Mouse (Mus musculus): ENCODE measurements around the gene Dnah6. TPM values are rescaled to one million over a fixed set of nuclear protein-coding genes. Genes with fewer than 3 reads are reported as not detected.

Gene Dnah6
- 0.01 and 0.03 TPM in 2 replicates for polyA plus RNA-seq (2014; fragmentation: Nextera tagmentation; extraction: Ambion mirVana)

GRCm38 (mm10) chr6:73221189-73221957 is at the start of gene Dnah6:
Dnah6 (minus strand) TSS chr6:73221651.
- no peak within 1 kb of the TSS for H3K27ac ChIP-seq (ENCODE audit: low read depth, low read length)
- no peaks in the 10 kb centered on the region for H3K27me3 ChIP-seq (replicated peaks; ENCODE audit: control insufficient read depth, insufficient read depth, low read length)
- no peak within 1 kb of the TSS for H3K9ac ChIP-seq (ENCODE audit: low read depth, low read length)
- peak within 1 kb of the TSS; percentile 74 for H3K4me2 ChIP-seq
- H3K36me3 ChIP-seq (ENCODE audit: control insufficient read depth, insufficient read depth, low read length): no peaks in the 10 kb centered on the region
- H3K4me3 ChIP-seq (ENCODE audit: low read depth, low read length): peak within 1 kb of the TSS; percentile 46
- peak; percentile 97 for ATAC-seq (replicated peaks; ENCODE audit: low FRiP score)
- WGBS: 40% methylated on average over 25 of the region's 25 CpGs
- DNase-seq (ENCODE audit: low spot score): peak; percentile 68
- no peaks in the 10 kb centered on the region for H3K9me3 ChIP-seq (ENCODE audit: control insufficient read depth, low read length)
- 0 out of 2 replicates have a peak, but pooled peaks cover 2% of the 10 kb centered on the region for H3K4me1 ChIP-seq (replicated peaks; ENCODE audit: control insufficient read depth, insufficient read depth, low read length)

GRCm38 (mm10) chr6:73269374-73269773 is 47.9 kb upstream of the Dnah6 start:
- WGBS: 95% methylated on average over 3 of the region's 3 CpGs
- no peak overlapping the region for H3K9ac ChIP-seq (ENCODE audit: low read depth, low read length)
- H3K9me3 ChIP-seq (ENCODE audit: control insufficient read depth, low read length): no peaks in the 10 kb centered on the region
- ATAC-seq (replicated peaks; ENCODE audit: low FRiP score) (no peak), DNase-seq (ENCODE audit: low spot score) (no peak)
- H3K4me2 ChIP-seq: no peak overlapping the region
- H3K4me1 ChIP-seq (replicated peaks; ENCODE audit: control insufficient read depth, insufficient read depth, low read length): no peaks in the 10 kb centered on the region
- no peak overlapping the region for H3K27ac ChIP-seq (ENCODE audit: low read depth, low read length)
- no peaks in the 10 kb centered on the region for H3K27me3 ChIP-seq (replicated peaks; ENCODE audit: control insufficient read depth, insufficient read depth, low read length)
- H3K4me3 ChIP-seq (ENCODE audit: low read depth, low read length): no peak overlapping the region
- peaks cover 34% of the 10 kb centered on the region for H3K36me3 ChIP-seq (ENCODE audit: control insufficient read depth, insufficient read depth, low read length)

GRCm38 (mm10) chr6:73267738-73268311 is 46.4 kb upstream of the Dnah6 start:
- no peaks in the 10 kb centered on the region for H3K27me3 ChIP-seq (replicated peaks; ENCODE audit: control insufficient read depth, insufficient read depth, low read length)
- no peak overlapping the region for H3K27ac ChIP-seq (ENCODE audit: low read depth, low read length)
- no peak overlapping the region for H3K4me3 ChIP-seq (ENCODE audit: low read depth, low read length)
- H3K9me3 ChIP-seq (ENCODE audit: control insufficient read depth, low read length): no peaks in the 10 kb centered on the region
- DNase-seq (ENCODE audit: low spot score) (no peak), ATAC-seq (replicated peaks; ENCODE audit: low FRiP score) (no peak)
- no peak overlapping the region for H3K9ac ChIP-seq (ENCODE audit: low read depth, low read length)
- no peak overlapping the region for H3K4me2 ChIP-seq
- 85% methylated on average over 8 of the region's 8 CpGs for WGBS
- H3K4me1 ChIP-seq (replicated peaks; ENCODE audit: control insufficient read depth, insufficient read depth, low read length): no peaks in the 10 kb centered on the region
- peaks cover 35% of the 10 kb centered on the region for H3K36me3 ChIP-seq (ENCODE audit: control insufficient read depth, insufficient read depth, low read length)

GRCm38 (mm10) chr6:73264801-73265200 is 43.4 kb upstream of the Dnah6 start:
- Histone ChIP-seq H3K27me3 (replicated peaks; ENCODE audit: control insufficient read depth, insufficient read depth, low read length) (no peaks in the 10 kb centered on the region), H3K4me3 (ENCODE audit: low read depth, low read length) (no peak overlapping the region), H3K4me2 (no peak overlapping the region), H3K4me1 (replicated peaks; ENCODE audit: control insufficient read depth, insufficient read depth, low read length) (no peaks in the 10 kb centered on the region), H3K9me3 (ENCODE audit: control insufficient read depth, low read length) (no peaks in the 10 kb centered on the region), H3K27ac (ENCODE audit: low read depth, low read length) (no peak overlapping the region), H3K36me3 (ENCODE audit: control insufficient read depth, insufficient read depth, low read length) (peaks cover 22% of the 10 kb centered on the region), H3K9ac (ENCODE audit: low read depth, low read length) (no peak overlapping the region)
- 85% methylated on average over 2 of the region's 2 CpGs for WGBS
- no peak for ATAC-seq (replicated peaks; ENCODE audit: low FRiP score)
- no peak for DNase-seq (ENCODE audit: low spot score)

GRCm38 (mm10) chr6:73260110-73260509 is 38.7 kb upstream of the Dnah6 start:
- Histone ChIP-seq H3K4me1 (replicated peaks; ENCODE audit: control insufficient read depth, insufficient read depth, low read length) (no peaks in the 10 kb centered on the region), H3K27me3 (replicated peaks; ENCODE audit: control insufficient read depth, insufficient read depth, low read length) (no peaks in the 10 kb centered on the region), H3K36me3 (ENCODE audit: control insufficient read depth, insufficient read depth, low read length) (peaks cover 17% of the 10 kb centered on the region), H3K27ac (ENCODE audit: low read depth, low read length) (no peak overlapping the region), H3K4me2 (no peak overlapping the region), H3K9ac (ENCODE audit: low read depth, low read length) (no peak overlapping the region), H3K9me3 (ENCODE audit: control insufficient read depth, low read length) (no peaks in the 10 kb centered on the region), H3K4me3 (ENCODE audit: low read depth, low read length) (no peak overlapping the region)
- no peak for DNase-seq (ENCODE audit: low spot score)
- 88% methylated on average over 6 of the region's 6 CpGs for WGBS
- ATAC-seq (replicated peaks; ENCODE audit: low FRiP score): no peak

GRCm38 (mm10) chr6:73257068-73257467 is 35.6 kb upstream of the Dnah6 start:
- WGBS: 94% methylated on average over 7 of the region's 7 CpGs
- Histone ChIP-seq H3K9me3 (ENCODE audit: control insufficient read depth, low read length) (no peaks in the 10 kb centered on the region), H3K4me1 (replicated peaks; ENCODE audit: control insufficient read depth, insufficient read depth, low read length) (peaks cover 16% of the 10 kb centered on the region), H3K36me3 (ENCODE audit: control insufficient read depth, insufficient read depth, low read length) (peaks cover 12% of the 10 kb centered on the region), H3K4me2 (no peak overlapping the region), H3K27me3 (replicated peaks; ENCODE audit: control insufficient read depth, insufficient read depth, low read length) (no peaks in the 10 kb centered on the region), H3K4me3 (ENCODE audit: low read depth, low read length) (no peak overlapping the region), H3K27ac (ENCODE audit: low read depth, low read length) (no peak overlapping the region), H3K9ac (ENCODE audit: low read depth, low read length) (no peak overlapping the region)
- ATAC-seq (replicated peaks; ENCODE audit: low FRiP score) (no peak), DNase-seq (ENCODE audit: low spot score) (no peak)

- Histone ChIP-seq H3K4me1 (replicated peaks; ENCODE audit: control insufficient read depth, insufficient read depth, low read length) (peaks cover 21% of the 10 kb centered on the region), H3K27me3 (replicated peaks; ENCODE audit: control insufficient read depth, insufficient read depth, low read length) (no peaks in the 10 kb centered on the region), H3K36me3 (ENCODE audit: control insufficient read depth, insufficient read depth, low read length) (no peaks in the 10 kb centered on the region; the same call in 1 of the 2 replicates), H3K4me3 (ENCODE audit: low read depth, low read length) (no peak overlapping the region), H3K9ac (ENCODE audit: low read depth, low read length) (no peak overlapping the region), H3K27ac (ENCODE audit: low read depth, low read length) (no peak overlapping the region), H3K9me3 (ENCODE audit: control insufficient read depth, low read length) (no peaks in the 10 kb centered on the region), H3K4me2 (no peak overlapping the region)
- no peak; the same call in 1 of the 2 replicates for ATAC-seq (replicated peaks; ENCODE audit: low FRiP score)
- WGBS: 72% methylated on average over 9 of the region's 9 CpGs
- no peak for DNase-seq (ENCODE audit: low spot score)
Measured at GRCm38 (mm10) chr6:73254307-73255228, 33.1 kb upstream of the Dnah6 start.

GRCm38 (mm10) chr6:73253584-73253983 is 32.1 kb upstream of the Dnah6 start:
- H3K4me3 ChIP-seq (ENCODE audit: low read depth, low read length): no peak overlapping the region
- WGBS: 68% methylated on average over 4 of the region's 4 CpGs
- ATAC-seq (replicated peaks; ENCODE audit: low FRiP score) (no peak), DNase-seq (ENCODE audit: low spot score) (no peak)
- H3K4me2 ChIP-seq: no peak overlapping the region
- H3K36me3 ChIP-seq (ENCODE audit: control insufficient read depth, insufficient read depth, low read length): no peaks in the 10 kb centered on the region; the same call in 1 of the 2 replicates
- H3K9me3 ChIP-seq (ENCODE audit: control insufficient read depth, low read length): no peaks in the 10 kb centered on the region
- H3K9ac ChIP-seq (ENCODE audit: low read depth, low read length): no peak overlapping the region
- peaks cover 23% of the 10 kb centered on the region for H3K4me1 ChIP-seq (replicated peaks; ENCODE audit: control insufficient read depth, insufficient read depth, low read length)
- H3K27me3 ChIP-seq (replicated peaks; ENCODE audit: control insufficient read depth, insufficient read depth, low read length): no peaks in the 10 kb centered on the region
- H3K27ac ChIP-seq (ENCODE audit: low read depth, low read length): no peak overlapping the region
